Mouse (Mus musculus) brain, embryonic 14.5 days (tissue): Measurements from ENCODE around the gene Lrrtm4.

Experiments used
- CTCF ChIP-seq: fragments of 200-500 bp; IDR thresholded peaks from 2 replicates; pipeline ENCODE4 v1.5.1; 2012; ENCODE audit warnings: inconsistent platforms, mild to moderate bottlenecking, moderate library complexity, borderline replicate concordance; ENCODE audit not compliant: insufficient read depth, insufficient read length; ENCODE audit errors: extremely low read depth
- POLR2A ChIP-seq: fragments of 200-500 bp; IDR thresholded peaks from 2 replicates; pipeline ENCODE4 v1.6.1; 2012; ENCODE audit warnings: mild to moderate bottlenecking, inconsistent platforms, borderline replicate concordance; ENCODE audit not compliant: poor library complexity, insufficient read depth, insufficient read length, severe bottlenecking; ENCODE audit errors: extremely low read depth

DNA sequence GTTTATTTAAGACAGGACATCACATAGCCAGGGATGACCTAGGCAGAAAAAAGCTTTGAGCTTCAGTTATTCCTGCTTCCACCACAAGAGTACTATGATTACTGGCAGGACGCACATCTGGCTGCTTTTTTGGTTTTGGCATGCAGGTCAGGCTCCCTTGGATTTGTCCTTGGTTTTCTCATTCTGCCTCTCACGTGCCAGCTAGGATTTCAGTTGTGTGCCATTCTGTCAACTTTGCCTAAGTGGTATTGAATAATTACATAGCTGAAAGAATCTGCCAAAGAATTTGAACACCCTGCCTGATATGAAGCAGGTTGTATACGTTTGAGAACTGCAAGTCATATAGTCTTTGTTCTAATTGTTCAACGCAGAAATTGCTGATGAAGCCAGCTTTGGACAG lies 451.9 kb downstream of the Lrrtm4 start:
- TF ChIP-seq CTCF: no peak
- no peak for TF ChIP-seq POLR2A
